Mouse (Mus musculus): Measurements from ENCODE around the gene Clca3a1. TPM values are rescaled to one million over a fixed set of nuclear protein-coding genes. Genes with fewer than 3 reads are reported as not detected.

The Clca3a1 gene
- total RNA-seq, 2 experiments from 2014 or later: 0.15 TPM; not detected in 1

DNA sequence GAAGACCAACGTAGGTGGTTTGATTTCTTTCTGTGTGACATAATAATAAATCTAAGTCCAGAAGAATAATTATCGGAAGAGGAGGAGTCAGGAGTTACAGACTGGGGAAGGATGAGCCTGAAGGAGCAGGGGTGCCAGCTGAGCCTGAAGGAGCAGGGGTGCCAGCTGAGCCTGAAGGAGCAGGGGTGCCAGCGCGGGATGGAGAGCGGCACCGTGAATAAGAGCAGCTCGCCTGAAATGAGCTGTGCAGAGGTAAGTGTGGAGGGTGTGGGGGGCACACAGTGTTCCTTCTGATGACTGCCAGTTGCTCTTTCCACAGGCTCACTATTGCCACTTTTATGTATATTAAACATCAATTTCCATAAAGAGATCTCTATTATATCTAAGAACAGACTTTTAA is 45.7 kb downstream of the Clca3a1 start:
- intact Hi-C loops (cut with DNase I): loop anchor here (10.0 kb wide), 1 partner anchor 510 kb away; the partner anchor contains the start of gene Lmo4
- H3K27ac ChIP-seq: peak overlapping the region; percentile 96
- no peak for TF ChIP-seq CTCF (IDR thresholded peaks at IDR 0.05)
- peak; percentile 53 for DNase-seq
- peak overlapping the region; percentile 47 for H3K4me3 ChIP-seq

GRCm38 (mm10) chr3:144714606-144715005 is 46.2 kb downstream of the Clca3a1 start:
- peak overlapping the region; percentile 47 for H3K4me3 ChIP-seq
- no peak for TF ChIP-seq CTCF (IDR thresholded peaks at IDR 0.05)
- intact Hi-C loops (cut with DNase I): loop anchor here (10.0 kb wide), 1 partner anchor 510 kb away; the partner anchor contains the start of gene Lmo4

DNA sequence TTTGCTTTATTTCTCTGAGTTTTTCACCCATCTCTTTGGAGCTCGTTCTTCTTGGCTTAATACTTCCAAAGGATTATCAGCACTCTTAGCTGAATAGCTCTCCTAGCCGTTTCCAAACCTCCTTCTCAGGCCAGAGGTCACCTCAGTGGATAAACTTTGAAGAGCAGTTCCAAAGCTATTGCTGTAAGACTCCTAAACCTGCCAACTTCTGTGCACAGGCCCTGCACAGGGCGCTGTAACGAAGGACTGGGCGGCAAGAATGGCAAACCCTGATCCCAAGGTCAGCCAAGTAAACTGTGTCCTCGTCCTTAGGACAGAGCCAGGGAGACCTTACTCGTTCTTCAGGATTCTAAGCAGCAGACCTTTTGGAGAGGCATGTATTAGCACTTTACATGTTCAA is 46.7 kb downstream of the Clca3a1 start:
- Histone ChIP-seq H3K27ac (peak overlapping the region; percentile 96), H3K4me3 (peak overlapping the region; percentile 47)
- TF ChIP-seq CTCF (IDR thresholded peaks at IDR 0.05): no peak
- DNase-seq: peak; percentile 68
- intact Hi-C loops (cut with DNase I): loop anchor here (10.0 kb wide), 1 partner anchor 509 kb away; the partner anchor contains the start of gene Lmo4

More at GRCm38 (mm10) chr3:144714606-144715005, 46.2 kb downstream of the Clca3a1 start:
- peak overlapping the region; percentile 96 for H3K27ac ChIP-seq
- DNase-seq: peak; percentile 43

DNA sequence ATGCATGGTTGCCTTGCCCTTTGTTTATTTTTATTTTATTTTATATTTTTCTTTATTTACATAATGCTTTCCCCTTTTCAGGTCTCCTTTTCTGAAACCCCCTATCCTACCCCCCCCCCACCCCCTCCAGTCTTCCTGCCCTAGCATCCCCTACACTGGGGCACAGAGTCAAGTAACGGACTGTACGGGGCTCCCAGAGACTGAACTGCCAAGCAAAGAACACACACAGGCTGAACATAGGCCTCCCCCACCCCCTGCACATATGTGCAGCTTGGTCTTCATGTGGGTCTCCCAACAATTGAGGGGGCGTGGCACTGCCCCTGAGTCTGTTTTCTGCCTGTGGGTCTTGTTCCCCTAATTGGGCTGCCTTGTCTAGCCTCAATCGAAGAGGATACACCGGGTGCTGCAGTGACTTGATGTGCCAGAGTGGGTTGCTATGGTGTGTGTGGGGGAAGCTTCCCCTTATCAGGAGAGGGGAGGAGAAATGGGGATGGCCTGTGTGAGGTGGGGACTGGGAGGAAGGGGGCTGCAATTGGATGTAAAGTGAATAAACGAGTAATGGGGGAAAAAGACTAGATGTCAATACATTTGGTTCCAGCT is 49.1 kb downstream of the Clca3a1 start:
- intact Hi-C loops (cut with DNase I): loop anchor here (2.0 to 10.0 kb wide), 2 partner anchors 13 to 507 kb away; partner anchors contain the start of gene Lmo4
- no peak for DNase-seq
- Histone ChIP-seq H3K27ac (no peak overlapping the region), H3K4me3 (no peak overlapping the region)
- no peak for TF ChIP-seq CTCF (IDR thresholded peaks at IDR 0.05)

DNA sequence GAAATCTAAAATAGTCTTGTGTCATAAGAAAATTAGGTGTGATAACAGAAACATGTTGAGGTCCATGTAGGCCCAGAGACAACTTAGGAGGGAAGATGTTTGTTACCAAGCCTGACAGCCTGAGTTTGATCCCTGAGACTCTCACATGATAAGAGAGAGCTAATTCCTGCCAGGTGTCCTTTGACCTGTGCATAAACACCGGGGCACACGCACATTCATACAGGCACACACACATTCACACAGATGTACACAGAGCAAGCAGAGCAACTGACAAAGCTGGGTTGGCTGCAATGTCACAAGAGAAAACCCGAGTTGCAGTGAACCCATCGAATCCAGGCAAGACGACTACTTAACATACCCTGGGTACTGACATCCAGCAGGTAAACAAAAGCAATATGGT is 52.2 kb downstream of the Clca3a1 start:
- TF ChIP-seq CTCF (IDR thresholded peaks at IDR 0.05): no peak
- no peak overlapping the region for H3K4me3 ChIP-seq
- intact Hi-C loops (cut with DNase I): no loop called here
- H3K27ac ChIP-seq: no peak overlapping the region
- no peak for DNase-seq

DNA sequence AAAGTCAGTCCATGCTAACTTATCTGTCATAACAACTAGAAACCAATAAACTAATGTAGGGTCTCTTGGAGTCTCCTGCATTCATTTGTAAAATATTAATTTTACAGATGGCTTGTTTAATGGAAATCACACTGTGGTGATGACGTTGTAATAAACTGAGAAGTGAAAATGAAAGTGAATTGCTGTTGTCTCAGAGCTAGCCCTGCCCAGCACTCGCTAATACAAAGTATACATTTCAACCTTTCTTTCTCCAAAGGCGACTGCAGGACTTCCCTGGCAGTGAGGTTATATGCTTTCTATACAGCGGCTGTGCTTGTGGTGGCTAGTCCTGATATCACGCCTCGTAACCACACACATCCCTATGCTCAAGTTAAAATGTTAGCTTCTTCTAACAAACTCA is 56.8 kb downstream of the Clca3a1 start:
- no peak for TF ChIP-seq CTCF (IDR thresholded peaks at IDR 0.05)
- intact Hi-C loops (cut with DNase I): no loop called here
- Histone ChIP-seq H3K4me3 (0 out of 2 replicates have a peak overlapping the region, but pooled peaks have one; percentile 13), H3K27ac (peak overlapping the region; percentile 44; the same call in 1 of the 2 replicates)
- DNase-seq: no peak

GRCm38 (mm10) chr3:144698790-144699433 is 61.9 kb downstream of the Clca3a1 start:
- intact Hi-C loops (cut with DNase I): loop anchor here (2.0 kb wide), 1 partner anchor 14 kb away; no protein-coding TSS in a partner anchor
- DNase-seq: no peak
- peak overlapping the region; percentile 77 for H3K27ac ChIP-seq
- no peak overlapping the region for H3K4me3 ChIP-seq
- no peak for TF ChIP-seq CTCF (IDR thresholded peaks at IDR 0.05)

DNA sequence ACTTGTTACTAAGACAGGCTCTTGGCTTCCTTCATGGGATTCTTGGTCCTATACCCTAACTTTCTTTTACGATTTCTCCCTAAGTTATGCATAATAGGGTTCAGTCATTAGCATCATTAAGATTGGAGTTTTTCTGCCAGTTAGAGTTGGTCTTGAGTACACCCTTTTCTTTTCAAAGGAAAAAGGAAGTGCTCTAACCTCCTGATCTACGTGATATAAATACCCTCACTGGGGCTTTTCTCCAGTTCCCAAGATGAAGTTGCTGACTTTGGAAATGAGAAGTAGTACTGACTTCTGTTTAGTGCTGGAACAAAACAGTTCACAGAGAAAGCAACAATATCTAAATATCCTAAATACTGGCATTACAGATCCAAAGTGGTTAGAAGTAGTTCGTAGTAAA is 62.8 kb downstream of the Clca3a1 start:
- peak overlapping the region; percentile 23; the same call in 1 of the 2 replicates for H3K4me3 ChIP-seq
- H3K27ac ChIP-seq: peak overlapping the region; percentile 77
- no peak for DNase-seq
- TF ChIP-seq CTCF (IDR thresholded peaks at IDR 0.05): no peak
- intact Hi-C loops (cut with DNase I): loop anchor here (2.0 kb wide), 1 partner anchor 15 kb away; no protein-coding TSS in a partner anchor

DNA sequence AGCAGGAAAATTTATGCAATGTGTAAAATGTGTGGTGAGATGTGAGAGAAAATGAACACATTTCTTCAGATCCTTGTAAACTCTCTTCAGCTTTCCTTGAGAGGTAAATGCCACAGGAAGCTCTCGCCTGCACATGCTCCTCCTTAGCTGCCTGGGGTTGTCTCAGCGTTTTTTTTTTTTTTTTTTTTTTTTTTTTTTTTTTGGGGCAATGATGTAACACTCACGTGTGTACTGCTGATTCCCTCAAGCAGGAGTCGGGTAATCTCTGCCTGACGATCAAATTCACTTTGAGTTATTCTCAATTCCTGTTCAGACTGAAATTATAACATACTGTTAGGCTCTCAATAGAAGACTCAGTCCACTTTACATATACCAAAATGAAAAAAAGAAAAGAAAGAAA is 63.6 kb downstream of the Clca3a1 start:
- intact Hi-C loops (cut with DNase I): no loop called here
- peak overlapping the region; percentile 77 for H3K27ac ChIP-seq
- TF ChIP-seq CTCF (IDR thresholded peaks at IDR 0.05): no peak
- DNase-seq: no peak
- H3K4me3 ChIP-seq: no peak overlapping the region

DNA sequence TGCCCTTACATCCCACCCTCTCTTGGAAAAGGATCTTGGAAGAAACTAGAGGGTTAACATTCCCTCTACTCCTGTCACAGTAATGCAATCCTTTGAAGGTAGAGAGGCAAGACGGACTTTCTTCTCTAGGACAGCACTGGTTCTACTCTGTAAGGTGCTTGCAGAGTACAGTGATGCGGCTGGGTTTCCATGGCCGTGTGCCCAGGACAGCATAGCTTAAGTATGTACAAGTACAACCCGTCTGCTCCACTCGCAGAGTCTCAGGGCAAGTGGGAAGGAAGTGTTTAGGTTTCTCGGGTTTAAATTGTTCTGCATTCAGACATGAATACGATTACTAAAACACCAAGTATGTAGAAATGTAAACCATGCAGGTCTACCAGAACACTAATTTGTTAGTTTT is 65.8 kb downstream of the Clca3a1 start:
- DNase-seq: peak; percentile 64
- TF ChIP-seq CTCF (IDR thresholded peaks at IDR 0.05): no peak
- intact Hi-C loops (cut with DNase I): no loop called here
- Histone ChIP-seq H3K4me3 (no peak overlapping the region), H3K27ac (peak overlapping the region; percentile 77)

- H3K27ac ChIP-seq: peak overlapping the region; percentile 77
- H3K4me3 ChIP-seq: no peak overlapping the region
- TF ChIP-seq CTCF (IDR thresholded peaks at IDR 0.05): no peak
- DNase-seq: no peak
- intact Hi-C loops (cut with DNase I): no loop called here
These were observed 66.7 kb downstream of the Clca3a1 start for GRCm38 (mm10) chr3:144694040-144694439.

DNA sequence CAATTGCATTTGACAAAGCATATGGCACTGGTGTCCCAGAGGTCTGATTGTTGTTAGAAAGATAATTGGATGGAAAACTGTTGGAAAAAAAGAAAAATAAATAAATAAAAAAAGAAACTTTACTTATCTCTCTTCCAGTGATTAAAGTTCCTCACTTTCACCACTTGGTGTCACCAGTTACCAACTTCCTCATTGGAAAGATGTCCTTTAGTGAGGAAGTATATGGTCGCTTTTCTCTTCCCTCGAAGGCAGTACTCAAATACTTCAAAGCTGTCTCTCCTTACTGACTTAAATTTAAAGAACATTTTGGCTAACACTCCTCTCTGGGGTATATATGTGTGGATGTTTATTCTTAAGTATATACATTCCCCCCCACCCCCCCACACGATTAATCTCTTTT is 68.7 kb downstream of the Clca3a1 start:
- no peak for DNase-seq
- intact Hi-C loops (cut with DNase I): loop anchor here (1.0 kb wide), 1 partner anchor 28 kb away; the partner anchor contains the start of gene Sh3glb1

DNA sequence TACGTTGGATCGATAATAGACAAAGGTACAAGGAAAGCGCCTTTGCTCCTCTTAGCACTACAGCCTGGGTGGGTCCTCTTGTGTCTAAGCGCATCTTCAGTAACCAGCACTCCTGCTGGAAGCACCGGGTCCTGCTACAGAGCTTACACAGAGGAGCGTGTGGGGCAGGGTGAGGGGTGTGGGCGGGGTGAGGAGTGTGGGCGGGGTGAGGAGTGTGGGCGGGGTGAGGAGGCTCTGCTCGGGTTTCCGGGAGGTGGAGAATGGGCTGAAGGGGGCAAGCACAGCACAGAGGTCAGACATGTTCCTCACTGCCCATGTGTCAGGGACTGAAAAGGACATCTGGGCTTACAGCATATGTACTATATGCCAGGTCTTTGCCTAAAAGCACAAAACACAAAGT is 71.5 kb downstream of the Clca3a1 start:
- DNase-seq: peak; percentile 57
- TF ChIP-seq CTCF (IDR thresholded peaks at IDR 0.05): no peak
- intact Hi-C loops (cut with DNase I): no loop called here
- Histone ChIP-seq H3K4me3 (no peak overlapping the region), H3K27ac (no peak overlapping the region)

More for the DNA sequence above, 68.7 kb downstream of the Clca3a1 start:
- TF ChIP-seq CTCF (IDR thresholded peaks at IDR 0.05): peak; percentile 88
- no peak overlapping the region for H3K4me3 ChIP-seq
- no peak overlapping the region for H3K27ac ChIP-seq

All from gastrocnemius, adult 2 months (tissue).